Mouse (Mus musculus): ENCODE data around the gene Sec24a. TPM values are rescaled to one million over a fixed set of nuclear protein-coding genes. Genes with fewer than 3 reads are reported as not detected.

The Sec24a gene
- polyA plus RNA-seq (2014; fragmentation: Illumina TruSeq; extraction: RNeasy Lipid Tissue Mini Kit (QIAGEN cat#74804); ENCODE audit: low replicate concordance): 142 TPM

DNA sequence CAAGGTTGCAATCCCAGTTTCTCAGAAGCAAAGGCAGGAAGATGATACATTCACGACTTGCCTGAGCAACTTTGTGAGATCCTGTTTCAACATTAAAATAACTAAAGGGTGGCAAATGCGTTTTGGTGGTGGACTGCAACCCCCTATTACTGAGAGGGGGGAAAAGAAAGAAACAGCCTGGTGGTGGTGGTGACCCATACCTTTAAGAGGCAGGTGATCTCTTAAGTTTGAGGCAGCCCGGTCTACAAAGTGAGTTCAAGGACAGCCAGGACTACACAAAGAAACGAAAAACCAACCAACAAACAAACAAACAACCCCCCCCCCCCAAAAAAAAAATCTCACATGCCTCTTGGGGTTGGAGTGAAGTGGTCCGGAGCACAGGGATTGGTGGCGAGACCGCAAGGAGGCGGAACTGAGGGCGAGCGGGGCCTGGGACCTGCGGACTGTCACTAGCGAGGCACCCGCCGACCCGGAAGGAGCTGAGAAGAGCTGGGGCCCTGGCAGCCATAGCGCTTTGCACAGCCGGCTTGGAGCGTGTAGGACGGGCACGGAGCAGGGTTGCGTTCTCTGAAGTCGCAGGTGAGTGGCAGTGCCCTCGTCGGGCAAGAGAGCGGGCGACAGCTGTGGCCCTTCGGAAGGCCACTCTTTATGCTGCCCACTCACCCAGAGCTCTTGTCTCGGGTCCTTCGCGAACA, at the start of gene Sec24a, which contains the start of gene Sar1b:
Gene Sec24a, minus strand, starts transcription at position 422 of the 695 bp plus-strand sequence.
Gene Sar1b, plus strand, starts transcription at position 475 of the 695 bp plus-strand sequence.

DNA sequence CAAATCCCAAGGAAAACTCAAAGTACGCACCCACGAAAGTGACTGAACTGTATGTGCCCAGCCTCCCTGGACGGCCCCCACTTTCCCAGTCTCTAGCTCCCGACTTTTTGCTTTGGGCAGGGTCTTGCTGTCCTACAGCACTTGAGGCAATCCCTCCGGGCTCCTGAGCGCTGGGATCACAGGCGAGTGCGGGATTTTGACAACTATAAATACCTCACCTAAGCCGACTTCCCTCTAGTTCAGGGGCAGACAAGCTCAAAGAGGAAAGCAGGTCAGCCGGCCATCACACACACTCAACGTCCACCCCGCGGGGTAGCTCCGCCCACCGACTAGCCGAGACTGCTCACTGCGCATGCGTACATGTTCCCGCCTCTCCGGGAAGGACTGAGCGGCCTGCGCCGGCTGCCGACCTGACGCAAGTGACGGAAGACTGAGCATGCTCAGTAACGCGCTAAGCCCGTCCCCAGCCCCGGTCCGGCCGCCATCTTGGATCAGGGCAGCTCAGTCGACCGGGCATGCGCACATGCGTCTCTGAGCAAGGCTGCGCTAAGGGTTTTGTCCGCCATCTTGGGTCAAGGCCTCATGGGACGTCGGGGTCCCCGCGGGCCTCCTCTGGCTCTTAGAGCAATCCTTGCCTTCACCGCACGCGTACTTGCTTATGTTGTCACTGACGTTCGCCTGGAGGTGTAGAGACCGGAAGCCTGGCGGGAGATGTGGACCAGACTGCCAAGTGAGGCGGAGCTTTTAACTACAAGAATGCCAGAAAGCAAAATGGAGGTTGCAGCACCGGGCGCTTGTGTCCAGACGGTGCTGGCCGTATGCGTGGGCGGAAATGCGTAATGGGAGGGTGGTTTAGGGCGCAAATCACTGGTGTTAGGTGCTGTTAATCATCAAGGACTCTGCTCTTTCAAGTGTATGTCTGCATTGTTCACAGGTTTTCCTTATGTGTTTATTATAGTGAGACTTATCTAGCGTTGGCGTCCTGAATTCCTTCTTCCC, 74.8 kb downstream of the Sec24a start, which contains the start of gene 0610009B22Rik:
Gene 0610009B22Rik, minus strand, starts transcription at position 545 of the 999 bp plus-strand sequence.

DNA sequence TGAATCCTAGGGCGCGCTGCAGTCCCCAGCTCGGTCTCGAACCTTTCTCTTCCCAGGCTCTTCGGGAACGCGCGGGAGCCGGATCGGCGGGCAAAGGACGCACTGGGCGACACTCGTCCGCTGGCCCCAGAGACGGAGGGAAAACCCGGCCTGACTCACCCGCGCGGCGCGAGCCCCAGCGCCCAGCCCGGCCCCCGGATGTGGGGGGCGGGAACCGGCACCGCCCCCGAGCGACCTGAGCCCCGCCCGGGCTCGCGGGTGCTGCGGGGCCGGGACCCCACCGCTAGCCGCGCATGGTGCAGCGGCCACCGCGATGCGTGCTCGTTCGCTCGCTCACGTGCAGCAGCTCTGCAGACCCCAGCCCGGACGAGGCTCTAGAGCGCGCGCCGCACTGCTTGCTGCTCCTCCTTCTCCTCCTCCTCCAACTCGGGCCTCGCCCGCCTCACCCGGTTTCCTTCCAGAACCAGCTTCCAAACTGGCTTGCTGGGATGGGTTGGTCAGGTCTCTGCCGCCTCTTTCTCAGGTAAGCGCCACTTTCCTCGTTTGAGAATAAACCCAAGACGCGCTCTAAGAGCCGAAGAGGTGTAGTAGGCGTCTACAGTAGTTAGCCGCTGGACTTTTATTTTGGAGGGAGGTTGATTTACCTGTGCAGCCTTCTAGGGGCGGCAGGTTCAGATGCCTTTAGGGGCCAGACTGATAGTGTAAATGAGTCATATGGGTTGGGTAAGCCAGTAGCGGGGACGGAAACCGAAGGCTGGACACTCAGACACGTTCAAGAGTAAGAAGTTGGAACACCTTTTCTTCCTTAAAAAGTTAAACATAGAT, 112.5 kb downstream of the Sec24a start, which contains the start of the genes N4bp3 and D930048N14Rik:
Gene N4bp3, minus strand, starts transcription at position 152 of the 825 bp plus-strand sequence.
Gene D930048N14Rik, plus strand, starts transcription at position 264 of the 825 bp plus-strand sequence.

Other genes with a start within 250 kb of the Sec24a start
- gene Phykpl, start 178.9 kb downstream of the Sec24a start, polyA plus RNA-seq (2014; fragmentation: Illumina TruSeq; extraction: RNeasy Lipid Tissue Mini Kit (QIAGEN cat#74804); ENCODE audit: low replicate concordance): 18.0 TPM
- gene Hnrnpab, start 156.8 kb downstream of the Sec24a start, polyA plus RNA-seq (2014; fragmentation: Illumina TruSeq; extraction: RNeasy Lipid Tissue Mini Kit (QIAGEN cat#74804); ENCODE audit: low replicate concordance): 323 TPM
- 0.59 TPM for gene Nhp2, start 143.9 kb downstream of the Sec24a start, polyA plus RNA-seq (2014; fragmentation: Illumina TruSeq; extraction: RNeasy Lipid Tissue Mini Kit (QIAGEN cat#74804); ENCODE audit: low replicate concordance)
- 3.4 TPM for gene Rmnd5b, start 127.7 kb downstream of the Sec24a start, polyA plus RNA-seq (2014; fragmentation: Illumina TruSeq; extraction: RNeasy Lipid Tissue Mini Kit (QIAGEN cat#74804); ENCODE audit: low replicate concordance)
- not detected for gene N4bp3, start 112.8 kb downstream of the Sec24a start, polyA plus RNA-seq (2014; fragmentation: Illumina TruSeq; extraction: RNeasy Lipid Tissue Mini Kit (QIAGEN cat#74804); ENCODE audit: low replicate concordance)
- gene D930048N14Rik, start 112.7 kb downstream of the Sec24a start, polyA plus RNA-seq (2014; fragmentation: Illumina TruSeq; extraction: RNeasy Lipid Tissue Mini Kit (QIAGEN cat#74804); ENCODE audit: low replicate concordance): 0.74 TPM
- gene 0610009B22Rik, start 74.8 kb downstream of the Sec24a start, polyA plus RNA-seq (2014; fragmentation: Illumina TruSeq; extraction: RNeasy Lipid Tissue Mini Kit (QIAGEN cat#74804); ENCODE audit: low replicate concordance): 78.4 TPM
- 947 TPM for gene Sar1b, start 53 bp upstream of the Sec24a start, polyA plus RNA-seq (2014; fragmentation: Illumina TruSeq; extraction: RNeasy Lipid Tissue Mini Kit (QIAGEN cat#74804); ENCODE audit: low replicate concordance)
- gene Jade2, start 94.0 kb upstream of the Sec24a start, polyA plus RNA-seq (2014; fragmentation: Illumina TruSeq; extraction: RNeasy Lipid Tissue Mini Kit (QIAGEN cat#74804); ENCODE audit: low replicate concordance): 1.9 TPM
- 23.9 TPM for gene Cdkn2aipnl, start 204.0 kb upstream of the Sec24a start, polyA plus RNA-seq (2014; fragmentation: Illumina TruSeq; extraction: RNeasy Lipid Tissue Mini Kit (QIAGEN cat#74804); ENCODE audit: low replicate concordance)
- 335 TPM for gene Ube2b, start 237.1 kb upstream of the Sec24a start, polyA plus RNA-seq (2014; fragmentation: Illumina TruSeq; extraction: RNeasy Lipid Tissue Mini Kit (QIAGEN cat#74804); ENCODE audit: low replicate concordance)
- gene Cdkl3, start 240.6 kb upstream of the Sec24a start, polyA plus RNA-seq (2014; fragmentation: Illumina TruSeq; extraction: RNeasy Lipid Tissue Mini Kit (QIAGEN cat#74804); ENCODE audit: low replicate concordance): 9.2 TPM

Data from small intestine, adult 10 weeks (tissue).